Mouse (Mus musculus) heart, embryonic 13.5 days (tissue): ENCODE data around the gene Cd247. TPM values are rescaled to one million over a fixed set of nuclear protein-coding genes. Genes with fewer than 3 reads are reported as not detected.

Source experiments
- ATAC-seq: fragments of 200-750 bp; cut with Nextera tagmentation; 2 replicates; pipeline ENCODE4 v1.8.0; 2017; ENCODE audit warnings: moderate TSS enrichment; ENCODE audit not compliant: insufficient number of reproducible peaks, low FRiP score, low TSS enrichment; ENCODE audit errors: extremely low read depth
- H3K27ac ChIP-seq: fragments of 300-500 bp; sonication (generic); replicated peaks from 2 replicates; pipeline ENCODE4 v1.5.1; 2015; ENCODE audit warnings: moderate library complexity, mild to moderate bottlenecking, inconsistent platforms
- H3K27me3 ChIP-seq: fragments of 300-500 bp; sonication (generic); replicated peaks from 2 replicates; pipeline ENCODE4 v1.6.1; 2015; ENCODE audit warnings: mild to moderate bottlenecking, inconsistent platforms
- H3K36me3 ChIP-seq: fragments of 300-500 bp; sonication (generic); 2 replicates; pipeline ENCODE4 v1.6.1; 2015; ENCODE audit warnings: mild to moderate bottlenecking, inconsistent platforms
- H3K4me1 ChIP-seq: fragments of 300-500 bp; sonication (generic); 2 replicates; pipeline ENCODE4 v1.6.1; 2015; ENCODE audit warnings: inconsistent platforms
- H3K4me2 ChIP-seq: fragments of 300-500 bp; sonication (generic); 2 replicates; pipeline ENCODE4 v1.6.1; 2015; ENCODE audit warnings: inconsistent platforms, mild to moderate bottlenecking, moderate library complexity
- H3K4me3 ChIP-seq: fragments of 300-500 bp; sonication (generic); 2 replicates; pipeline ENCODE4 v1.5.1; 2015; ENCODE audit warnings: moderate library complexity, mild to moderate bottlenecking, inconsistent platforms
- H3K9ac ChIP-seq: fragments of 300-500 bp; sonication (generic); 2 replicates; pipeline ENCODE4 v1.6.1; 2015; ENCODE audit warnings: inconsistent platforms, mild to moderate bottlenecking, moderate library complexity
- H3K9me3 ChIP-seq: fragments of 300-500 bp; sonication (generic); 2 replicates; pipeline ENCODE4 v1.6.1; 2016; ENCODE audit warnings: inconsistent platforms
- WGBS: fragments of 180-500 bp; shearing (Covaris S2); methylation state at CpG from one replicate; pipeline ENCODE4 v1.1.7; 2015; ENCODE audit warnings: mixed read lengths; 5-methylcytosine and 5-hydroxymethylcytosine counted together
- polyA plus RNA-seq: library from polyadenylated mRNA; unstranded; fragments of >200 nt; fragmentation: Nextera tagmentation; extraction: Ambion mirVana; gene quantifications from 2 replicates; pipeline ENCODE4 v1.2.1, GENCODE M21; 2015

Cd247 gene
- polyA plus RNA-seq, 1 experiment from 2014 or later = 0.55 TPM

GRCm38 (mm10) chr1:165844466-165844951 is 56.0 kb downstream of the Cd247 start:
- Histone ChIP-seq H3K9me3 (no peaks in the 10 kb centered on the region), H3K36me3 (no peaks in the 10 kb centered on the region), H3K4me1 (peaks cover 30% of the 10 kb centered on the region), H3K27ac (no peak overlapping the region), H3K4me3 (peak overlapping the region; percentile 67), H3K4me2 (peak overlapping the region; percentile 100), H3K27me3 (peaks cover 70% of the 10 kb centered on the region), H3K9ac (peak overlapping the region; percentile 77)
- 2% methylated on average over 18 of the region's 20 CpGs for WGBS
- no peak for ATAC-seq

- H3K4me2 ChIP-seq = peak overlapping the region; percentile 100
- H3K4me3 ChIP-seq = peak overlapping the region; percentile 67
- peak overlapping the region; percentile 77 for H3K9ac ChIP-seq
- H3K4me1 ChIP-seq = peaks cover 30% of the 10 kb centered on the region
- no peaks in the 10 kb centered on the region for H3K36me3 ChIP-seq
- no peak overlapping the region for H3K27ac ChIP-seq
- no peak for ATAC-seq
- H3K27me3 ChIP-seq = peaks cover 66% of the 10 kb centered on the region
- no peaks in the 10 kb centered on the region for H3K9me3 ChIP-seq
- under 1% methylated on average over 26 of the region's 26 CpGs for WGBS
Measured at GRCm38 (mm10) chr1:165844956-165845355, 56.5 kb downstream of the Cd247 start.

- H3K36me3 ChIP-seq = no peaks in the 10 kb centered on the region
- H3K4me3 ChIP-seq = peak overlapping the region; percentile 67
- 5% methylated on average over 14 of the region's 14 CpGs for WGBS
- peaks cover 62% of the 10 kb centered on the region for H3K27me3 ChIP-seq
- H3K27ac ChIP-seq = no peak overlapping the region
- no peaks in the 10 kb centered on the region for H3K9me3 ChIP-seq
- H3K4me2 ChIP-seq = peak overlapping the region; percentile 100
- H3K9ac ChIP-seq = peak overlapping the region; percentile 77
- ATAC-seq = no peak
- peaks cover 30% of the 10 kb centered on the region for H3K4me1 ChIP-seq
Measured at GRCm38 (mm10) chr1:165845366-165845765, 56.9 kb downstream of the Cd247 start.

GRCm38 (mm10) chr1:165848417-165848816 is 59.9 kb downstream of the Cd247 start:
- H3K27ac ChIP-seq = no peak overlapping the region
- no peak for ATAC-seq
- peaks cover 21% of the 10 kb centered on the region for H3K4me1 ChIP-seq
- WGBS = 81% methylated on average over 8 of the region's 8 CpGs
- H3K4me2 ChIP-seq = peak overlapping the region; percentile 16; the same call in 1 of the 2 replicates
- no peaks in the 10 kb centered on the region for H3K36me3 ChIP-seq
- no peaks in the 10 kb centered on the region for H3K9me3 ChIP-seq
- no peak overlapping the region for H3K4me3 ChIP-seq
- H3K27me3 ChIP-seq = peaks cover 47% of the 10 kb centered on the region
- H3K9ac ChIP-seq = no peak overlapping the region

- Histone ChIP-seq H3K9me3 (no peaks in the 10 kb centered on the region), H3K4me3 (no peak overlapping the region), H3K36me3 (no peaks in the 10 kb centered on the region), H3K9ac (no peak overlapping the region), H3K4me2 (peak overlapping the region; percentile 16; the same call in 1 of the 2 replicates), H3K27me3 (peaks cover 43% of the 10 kb centered on the region), H3K27ac (no peak overlapping the region), H3K4me1 (peaks cover 21% of the 10 kb centered on the region)
- 41% methylated on average over 4 of the region's 4 CpGs for WGBS
- ATAC-seq = no peak
Measured at GRCm38 (mm10) chr1:165848881-165849280, 60.4 kb downstream of the Cd247 start.

- WGBS = 69% methylated on average over 17 of the region's 17 CpGs
- H3K9me3 ChIP-seq = no peaks in the 10 kb centered on the region
- no peak for ATAC-seq
- H3K27me3 ChIP-seq = peaks cover 34% of the 10 kb centered on the region
- H3K4me3 ChIP-seq = no peak overlapping the region
- no peaks in the 10 kb centered on the region for H3K36me3 ChIP-seq
- no peak overlapping the region for H3K4me2 ChIP-seq
- no peak overlapping the region for H3K27ac ChIP-seq
- H3K4me1 ChIP-seq = peaks cover 15% of the 10 kb centered on the region
- no peak overlapping the region for H3K9ac ChIP-seq
Measured at GRCm38 (mm10) chr1:165849458-165850445, 61.3 kb downstream of the Cd247 start.

GRCm38 (mm10) chr1:165852131-165852530 is 63.6 kb downstream of the Cd247 start:
- Histone ChIP-seq H3K4me3 (no peak overlapping the region), H3K4me1 (peaks cover 8% of the 10 kb centered on the region), H3K9me3 (no peaks in the 10 kb centered on the region), H3K9ac (no peak overlapping the region), H3K27ac (no peak overlapping the region), H3K4me2 (no peak overlapping the region), H3K36me3 (no peaks in the 10 kb centered on the region), H3K27me3 (peaks cover 24% of the 10 kb centered on the region)
- no peak for ATAC-seq
- 66% methylated on average over 5 of the region's 5 CpGs for WGBS

- no peaks in the 10 kb centered on the region for H3K9me3 ChIP-seq
- peaks cover 22% of the 10 kb centered on the region for H3K27me3 ChIP-seq
- no peak overlapping the region for H3K4me2 ChIP-seq
- H3K9ac ChIP-seq = no peak overlapping the region
- no peak overlapping the region for H3K27ac ChIP-seq
- 57% methylated on average over 4 of the region's 4 CpGs for WGBS
- no peak for ATAC-seq
- H3K36me3 ChIP-seq = no peaks in the 10 kb centered on the region
- peaks cover 8% of the 10 kb centered on the region for H3K4me1 ChIP-seq
- H3K4me3 ChIP-seq = no peak overlapping the region
Measured at GRCm38 (mm10) chr1:165853131-165853721, 64.7 kb downstream of the Cd247 start.

- H3K9ac ChIP-seq = no peak overlapping the region
- H3K36me3 ChIP-seq = no peaks in the 10 kb centered on the region
- H3K4me3 ChIP-seq = no peak overlapping the region
- peaks cover 22% of the 10 kb centered on the region for H3K27me3 ChIP-seq
- H3K27ac ChIP-seq = no peak overlapping the region
- no peaks in the 10 kb centered on the region for H3K9me3 ChIP-seq
- H3K4me2 ChIP-seq = no peak overlapping the region
- peaks cover 6% of the 10 kb centered on the region for H3K4me1 ChIP-seq
- WGBS = 52% methylated on average over 10 of the region's 10 CpGs
- ATAC-seq = no peak
Measured at GRCm38 (mm10) chr1:165853729-165854420, 65.4 kb downstream of the Cd247 start.

- ATAC-seq = no peak
- WGBS = 55% methylated on average over 9 of the region's 9 CpGs
- Histone ChIP-seq H3K36me3 (no peaks in the 10 kb centered on the region), H3K27ac (no peak overlapping the region), H3K4me1 (peaks cover 6% of the 10 kb centered on the region; the same call in 1 of the 2 replicates), H3K4me2 (no peak overlapping the region), H3K9ac (no peak overlapping the region), H3K27me3 (peaks cover 22% of the 10 kb centered on the region), H3K9me3 (no peaks in the 10 kb centered on the region), H3K4me3 (no peak overlapping the region)
Measured at GRCm38 (mm10) chr1:165855759-165856545, 67.5 kb downstream of the Cd247 start.
